Mouse (Mus musculus): ENCODE results near the gene Reln. TPM values are rescaled to one million over a fixed set of nuclear protein-coding genes. Genes with fewer than 3 reads are reported as not detected.

Gene Reln
- polyA plus RNA-seq, 1 experiment, result 0.61 TPM

DNA sequence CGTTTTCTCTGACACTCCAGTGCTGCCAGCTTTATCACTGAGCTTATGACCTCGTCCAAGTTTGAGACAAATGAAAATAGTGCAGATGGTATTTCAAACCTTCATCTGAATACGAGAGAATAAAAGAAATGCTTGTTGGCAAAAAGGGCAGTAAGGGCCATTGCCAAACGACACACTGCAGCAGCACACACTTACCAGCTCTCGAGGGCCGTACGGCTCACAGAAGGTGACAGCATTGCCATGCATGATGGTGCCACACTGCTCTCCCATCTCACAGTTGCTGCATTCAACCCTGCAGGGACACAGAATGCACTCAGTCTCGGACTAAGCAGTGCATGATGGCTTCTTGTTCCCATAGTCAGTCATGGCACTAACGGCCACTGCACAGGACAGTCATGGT, 210.1 kb downstream of the Reln start:
- Histone ChIP-seq H3K4me3 (ENCODE audit: control insufficient read depth, insufficient read depth, low read length) (no peak overlapping the region), H3K4me1 (replicated peaks; ENCODE audit: control insufficient read depth, insufficient read depth, low read length) (no peaks in the 10 kb centered on the region), H3K27me3 (ENCODE audit: control insufficient read depth, insufficient read depth, low read length) (no peaks in the 10 kb centered on the region), H3K27ac (ENCODE audit: control insufficient read depth, insufficient read depth, low read length) (no peak overlapping the region), H3K36me3 (ENCODE audit: control insufficient read depth, insufficient read depth, low read length) (no peaks in the 10 kb centered on the region)
- DNase-seq, result no peak
- WGBS, result 89% methylated on average over 9 of the region's 9 CpGs
- TF ChIP-seq POLR2A (IDR thresholded peaks at IDR 0.05; ENCODE audit: control insufficient read depth, extremely low read depth, insufficient read depth, low read length, poor library complexity) (no peak), CTCF (IDR thresholded peaks at IDR 0.05; ENCODE audit: borderline replicate concordance, control insufficient read depth, extremely low read depth, insufficient read depth, low read length, poor library complexity) (no peak)

DNA sequence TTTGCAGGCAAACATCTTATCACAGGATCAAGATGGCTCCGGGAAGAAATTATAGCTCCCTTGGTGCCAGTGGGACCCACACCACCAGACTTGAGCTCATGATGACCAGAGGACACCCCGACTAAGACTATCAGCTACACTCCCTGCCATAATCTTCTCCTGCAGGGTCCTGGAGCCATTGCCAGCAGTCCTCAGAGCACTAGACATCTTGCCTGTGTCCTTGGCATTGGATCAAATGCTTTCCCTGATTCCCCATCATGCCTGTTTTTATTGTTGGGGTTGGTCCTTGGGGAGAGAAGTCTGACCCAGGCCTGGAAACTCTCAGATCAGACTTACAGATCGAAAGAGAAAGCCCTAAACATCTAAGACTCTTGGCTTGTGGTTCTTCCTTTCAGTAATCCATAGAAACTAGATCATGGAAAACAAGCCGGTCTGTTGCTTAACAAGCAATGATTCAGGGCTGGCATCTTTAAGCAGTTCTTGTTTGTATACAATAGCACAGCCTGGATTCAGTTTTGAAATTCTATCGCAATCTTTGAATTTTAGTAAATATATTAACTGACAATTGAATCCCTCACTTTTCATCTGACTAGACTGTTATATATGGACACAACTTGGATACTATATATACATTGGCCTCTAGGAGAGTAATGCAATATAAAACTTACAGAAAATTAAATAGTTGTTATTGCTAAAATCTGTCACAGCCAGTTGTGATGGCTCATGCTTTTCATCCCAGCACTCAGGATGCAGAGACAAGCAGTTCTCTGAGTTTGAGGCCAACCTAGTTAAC, 212.6 kb downstream of the Reln start:
- no peak for DNase-seq
- no peaks in the 10 kb centered on the region for H3K27me3 ChIP-seq (ENCODE audit: control insufficient read depth, insufficient read depth, low read length)
- H3K4me3 ChIP-seq (ENCODE audit: control insufficient read depth, insufficient read depth, low read length), result no peak overlapping the region
- H3K36me3 ChIP-seq (ENCODE audit: control insufficient read depth, insufficient read depth, low read length), result no peaks in the 10 kb centered on the region
- WGBS, result 92% methylated on average over 5 of the region's 5 CpGs
- no peak overlapping the region for H3K27ac ChIP-seq (ENCODE audit: control insufficient read depth, insufficient read depth, low read length)
- no peak for TF ChIP-seq POLR2A (IDR thresholded peaks at IDR 0.05; ENCODE audit: control insufficient read depth, extremely low read depth, insufficient read depth, low read length, poor library complexity)
- no peak for TF ChIP-seq CTCF (IDR thresholded peaks at IDR 0.05; ENCODE audit: borderline replicate concordance, control insufficient read depth, extremely low read depth, insufficient read depth, low read length, poor library complexity)
- no peaks in the 10 kb centered on the region for H3K4me1 ChIP-seq (replicated peaks; ENCODE audit: control insufficient read depth, insufficient read depth, low read length)

DNA sequence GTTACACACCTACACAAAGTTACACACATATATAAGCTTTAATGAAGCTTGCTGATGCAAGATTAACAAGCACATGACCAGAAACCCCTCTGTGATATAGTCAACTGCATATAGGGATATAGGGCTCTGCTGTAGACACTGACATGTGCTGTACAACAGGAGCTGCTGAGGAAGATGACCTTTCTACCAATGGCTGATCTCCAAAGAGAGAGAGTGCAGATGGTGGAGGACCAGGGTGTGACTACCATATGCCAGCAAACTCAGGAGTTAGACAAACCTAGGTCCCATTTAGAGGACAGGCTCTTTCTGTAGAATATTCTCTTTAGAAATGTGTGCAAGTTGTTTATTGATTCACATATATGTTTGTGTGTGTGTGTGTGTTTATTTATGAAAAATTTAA, 216.9 kb downstream of the Reln start:
- H3K4me1 ChIP-seq (replicated peaks; ENCODE audit: control insufficient read depth, insufficient read depth, low read length), result no peaks in the 10 kb centered on the region
- no peaks in the 10 kb centered on the region for H3K27me3 ChIP-seq (ENCODE audit: control insufficient read depth, insufficient read depth, low read length)
- no peaks in the 10 kb centered on the region for H3K36me3 ChIP-seq (ENCODE audit: control insufficient read depth, insufficient read depth, low read length)
- H3K4me3 ChIP-seq (ENCODE audit: control insufficient read depth, insufficient read depth, low read length), result no peak overlapping the region
- H3K27ac ChIP-seq (ENCODE audit: control insufficient read depth, insufficient read depth, low read length), result no peak overlapping the region
- no peak for DNase-seq
- no peak for TF ChIP-seq POLR2A (IDR thresholded peaks at IDR 0.05; ENCODE audit: control insufficient read depth, extremely low read depth, insufficient read depth, low read length, poor library complexity)

DNA sequence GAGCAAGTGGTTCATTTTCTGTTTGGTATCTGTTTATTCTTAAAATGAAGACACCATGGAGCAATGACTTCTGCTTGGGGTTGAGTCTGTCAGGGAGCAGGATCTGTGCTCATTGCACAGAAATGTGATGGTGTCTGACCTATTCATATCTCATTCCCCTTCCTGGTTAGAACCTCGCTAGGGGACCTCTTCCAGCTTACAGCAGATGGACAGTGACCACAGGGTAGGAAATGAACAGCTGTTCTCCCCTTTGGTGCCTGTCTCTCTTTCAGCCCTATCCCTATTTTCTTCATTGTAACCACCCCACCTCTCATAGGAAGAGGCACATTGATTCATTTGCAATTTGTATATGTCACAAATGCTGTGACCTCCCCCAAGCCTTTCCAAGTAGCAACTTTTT, 225.2 kb downstream of the Reln start:
- Histone ChIP-seq H3K4me3 (ENCODE audit: control insufficient read depth, insufficient read depth, low read length) (no peak overlapping the region), H3K36me3 (ENCODE audit: control insufficient read depth, insufficient read depth, low read length) (no peaks in the 10 kb centered on the region), H3K4me1 (replicated peaks; ENCODE audit: control insufficient read depth, insufficient read depth, low read length) (no peaks in the 10 kb centered on the region), H3K27me3 (ENCODE audit: control insufficient read depth, insufficient read depth, low read length) (no peaks in the 10 kb centered on the region), H3K27ac (ENCODE audit: control insufficient read depth, insufficient read depth, low read length) (no peak overlapping the region)
- TF ChIP-seq CTCF (IDR thresholded peaks at IDR 0.05; ENCODE audit: borderline replicate concordance, control insufficient read depth, extremely low read depth, insufficient read depth, low read length, poor library complexity) (no peak), POLR2A (IDR thresholded peaks at IDR 0.05; ENCODE audit: control insufficient read depth, extremely low read depth, insufficient read depth, low read length, poor library complexity) (no peak)
- 47% methylated on average over 1 of the region's 1 CpGs for WGBS
- DNase-seq, result no peak

DNA sequence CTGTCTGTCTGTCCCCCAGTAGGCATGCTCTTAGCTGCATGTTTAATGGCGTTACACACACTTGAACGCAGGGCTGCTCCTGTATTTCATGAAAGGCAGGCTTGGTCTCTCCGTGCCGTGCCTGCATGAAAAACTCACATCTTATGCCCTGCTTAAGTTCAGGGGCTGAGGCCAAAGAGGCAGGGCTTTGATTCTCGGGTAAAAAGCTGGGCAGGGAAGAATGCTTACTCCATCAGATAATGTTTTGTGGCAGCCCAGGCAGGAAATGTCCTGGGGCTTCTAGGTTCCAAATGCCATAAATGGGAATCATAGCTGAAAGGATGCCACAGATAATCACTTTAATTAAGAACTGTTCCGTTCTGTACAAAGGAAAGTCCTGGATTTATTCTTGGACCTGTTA, 226.0 kb downstream of the Reln start:
- no peak for DNase-seq
- WGBS, result 76% methylated on average over 6 of the region's 6 CpGs
- H3K4me1 ChIP-seq (replicated peaks; ENCODE audit: control insufficient read depth, insufficient read depth, low read length), result no peaks in the 10 kb centered on the region
- no peaks in the 10 kb centered on the region for H3K36me3 ChIP-seq (ENCODE audit: control insufficient read depth, insufficient read depth, low read length)
- H3K27ac ChIP-seq (ENCODE audit: control insufficient read depth, insufficient read depth, low read length), result no peak overlapping the region
- TF ChIP-seq CTCF (IDR thresholded peaks at IDR 0.05; ENCODE audit: borderline replicate concordance, control insufficient read depth, extremely low read depth, insufficient read depth, low read length, poor library complexity) (no peak), POLR2A (IDR thresholded peaks at IDR 0.05; ENCODE audit: control insufficient read depth, extremely low read depth, insufficient read depth, low read length, poor library complexity) (no peak)
- no peak overlapping the region for H3K4me3 ChIP-seq (ENCODE audit: control insufficient read depth, insufficient read depth, low read length)
- H3K27me3 ChIP-seq (ENCODE audit: control insufficient read depth, insufficient read depth, low read length), result no peaks in the 10 kb centered on the region

DNA sequence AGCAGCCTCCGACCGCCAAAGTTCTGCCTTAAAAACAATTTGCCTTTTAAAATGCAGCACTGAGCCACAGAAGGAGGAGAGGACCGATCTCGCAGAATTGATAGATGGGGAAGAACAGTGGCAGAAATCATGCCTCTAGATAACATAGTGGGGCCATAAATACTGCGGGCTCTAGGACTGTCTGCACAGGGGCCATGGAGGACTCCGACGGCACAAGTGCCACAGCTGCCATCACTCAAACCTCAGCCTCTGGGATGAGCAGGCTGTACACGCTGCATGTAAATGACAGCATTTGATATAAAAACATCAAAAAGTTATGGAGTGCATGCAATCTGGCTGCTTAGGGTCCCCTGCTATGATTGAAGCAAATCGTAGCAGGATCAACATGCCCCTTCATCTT, 227.6 kb downstream of the Reln start:
- DNase-seq, result no peak
- Histone ChIP-seq H3K27ac (ENCODE audit: control insufficient read depth, insufficient read depth, low read length) (no peak overlapping the region), H3K4me3 (ENCODE audit: control insufficient read depth, insufficient read depth, low read length) (no peak overlapping the region), H3K27me3 (ENCODE audit: control insufficient read depth, insufficient read depth, low read length) (no peaks in the 10 kb centered on the region), H3K4me1 (replicated peaks; ENCODE audit: control insufficient read depth, insufficient read depth, low read length) (no peaks in the 10 kb centered on the region), H3K36me3 (ENCODE audit: control insufficient read depth, insufficient read depth, low read length) (no peaks in the 10 kb centered on the region)
- 91% methylated on average over 9 of the region's 9 CpGs for WGBS
- TF ChIP-seq CTCF (IDR thresholded peaks at IDR 0.05; ENCODE audit: borderline replicate concordance, control insufficient read depth, extremely low read depth, insufficient read depth, low read length, poor library complexity) (no peak), POLR2A (IDR thresholded peaks at IDR 0.05; ENCODE audit: control insufficient read depth, extremely low read depth, insufficient read depth, low read length, poor library complexity) (no peak)

Data from thymus, adult 2 months (tissue).